Mouse (Mus musculus): ENCODE data around the gene E330017A01Rik. TPM values are rescaled to one million over a fixed set of nuclear protein-coding genes. Genes with fewer than 3 reads are reported as not detected.

The E330017A01Rik gene
- polyA plus RNA-seq, 1 experiment from 2014 or later = not detected

DNA sequence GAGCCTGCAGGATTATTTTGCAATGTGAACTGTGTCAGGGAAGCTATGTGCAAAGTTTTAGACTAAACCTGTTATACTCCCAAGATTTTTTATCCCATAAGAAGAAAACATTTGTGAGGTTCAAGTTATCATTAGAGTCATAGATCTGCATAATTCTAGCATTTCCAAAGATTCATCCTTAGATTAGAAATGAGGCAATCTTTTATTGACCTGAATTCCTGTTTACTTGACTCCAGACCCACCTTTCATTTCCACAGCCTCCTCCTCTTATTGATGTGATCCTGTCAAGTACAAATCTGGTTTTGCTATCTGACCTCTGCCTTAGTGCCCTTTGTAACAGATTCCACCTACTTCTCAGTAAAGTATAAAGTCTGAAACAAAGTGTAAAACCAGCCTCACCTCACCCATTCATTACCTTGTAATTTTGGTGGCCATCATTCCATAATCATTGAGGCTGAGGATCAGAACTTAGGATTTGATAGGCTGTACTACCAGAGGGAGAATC is 23.8 kb upstream of the E330017A01Rik start:
- ATAC-seq (ENCODE audit: insufficient number of reproducible peaks, insufficient read depth, low FRiP score, low TSS enrichment, low read depth) = no peak
- H3K4me1 ChIP-seq (replicated peaks) = no peaks in the 10 kb centered on the region
- H3K36me3 ChIP-seq = no peaks in the 10 kb centered on the region
- no peak overlapping the region for H3K4me2 ChIP-seq
- H3K9ac ChIP-seq (replicated peaks) = no peak overlapping the region
- H3K4me3 ChIP-seq (replicated peaks) = no peak overlapping the region
- H3K27me3 ChIP-seq = no peaks in the 10 kb centered on the region
- H3K27ac ChIP-seq = no peak overlapping the region
- no peaks in the 10 kb centered on the region for H3K9me3 ChIP-seq

GRCm38 (mm10) chr16:58661826-58662225 is 23.3 kb upstream of the E330017A01Rik start:
- H3K4me2 ChIP-seq = no peak overlapping the region
- WGBS = 75% methylated on average over 5 of the region's 5 CpGs
- H3K9me3 ChIP-seq = no peaks in the 10 kb centered on the region
- no peaks in the 10 kb centered on the region for H3K27me3 ChIP-seq
- no peaks in the 10 kb centered on the region for H3K4me1 ChIP-seq (replicated peaks)
- ATAC-seq (ENCODE audit: insufficient number of reproducible peaks, insufficient read depth, low FRiP score, low TSS enrichment, low read depth) = no peak; the same call in 1 of the 2 replicates
- H3K4me3 ChIP-seq (replicated peaks) = no peak overlapping the region
- no peak overlapping the region for H3K9ac ChIP-seq (replicated peaks)
- no peaks in the 10 kb centered on the region for H3K36me3 ChIP-seq
- H3K27ac ChIP-seq = no peak overlapping the region

- H3K4me1 ChIP-seq (replicated peaks) = no peaks in the 10 kb centered on the region
- H3K27ac ChIP-seq = no peak overlapping the region
- no peaks in the 10 kb centered on the region for H3K27me3 ChIP-seq
- 92% methylated on average over 6 of the region's 6 CpGs for WGBS
- no peak overlapping the region for H3K4me3 ChIP-seq (replicated peaks)
- H3K4me2 ChIP-seq = no peak overlapping the region
- H3K9me3 ChIP-seq = no peaks in the 10 kb centered on the region
- no peaks in the 10 kb centered on the region for H3K36me3 ChIP-seq
- H3K9ac ChIP-seq (replicated peaks) = no peak overlapping the region
- ATAC-seq (ENCODE audit: insufficient number of reproducible peaks, insufficient read depth, low FRiP score, low TSS enrichment, low read depth) = no peak
Measured at GRCm38 (mm10) chr16:58658668-58659067, 20.1 kb upstream of the E330017A01Rik start.

DNA sequence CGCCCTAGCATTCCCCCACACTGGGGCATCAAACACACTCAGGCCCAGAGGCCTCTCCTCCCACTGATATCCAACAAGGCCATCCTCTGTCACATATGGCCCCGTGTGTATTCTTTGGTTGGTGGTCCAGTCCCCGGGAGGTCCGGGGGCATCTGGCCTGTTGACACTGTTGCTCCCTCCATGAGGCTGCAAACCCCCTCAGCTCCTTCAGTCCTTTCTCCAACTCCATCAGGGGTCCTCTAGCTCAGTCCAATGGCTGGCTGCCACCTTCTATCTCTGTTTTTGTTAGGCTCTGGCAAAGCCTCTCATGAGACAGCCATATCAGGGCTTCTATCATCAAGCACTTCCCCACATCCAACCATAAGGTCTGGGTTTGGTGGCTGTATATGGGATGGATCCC is 18.0 kb upstream of the E330017A01Rik start:
- Histone ChIP-seq H3K27ac (no peak overlapping the region), H3K4me1 (replicated peaks) (no peaks in the 10 kb centered on the region), H3K9me3 (no peaks in the 10 kb centered on the region), H3K4me2 (no peak overlapping the region), H3K27me3 (no peaks in the 10 kb centered on the region), H3K9ac (replicated peaks) (no peak overlapping the region), H3K4me3 (replicated peaks) (no peak overlapping the region), H3K36me3 (no peaks in the 10 kb centered on the region)
- 83% methylated on average over 4 of the region's 4 CpGs for WGBS
- no peak for ATAC-seq (ENCODE audit: insufficient number of reproducible peaks, insufficient read depth, low FRiP score, low TSS enrichment, low read depth)

GRCm38 (mm10) chr16:58655751-58656150 is 17.2 kb upstream of the E330017A01Rik start:
- Histone ChIP-seq H3K4me2 (no peak overlapping the region), H3K9me3 (no peaks in the 10 kb centered on the region), H3K36me3 (no peaks in the 10 kb centered on the region), H3K4me1 (replicated peaks) (no peaks in the 10 kb centered on the region), H3K4me3 (replicated peaks) (no peak overlapping the region), H3K27ac (no peak overlapping the region), H3K9ac (replicated peaks) (no peak overlapping the region), H3K27me3 (no peaks in the 10 kb centered on the region)
- ATAC-seq (ENCODE audit: insufficient number of reproducible peaks, insufficient read depth, low FRiP score, low TSS enrichment, low read depth) = no peak

DNA sequence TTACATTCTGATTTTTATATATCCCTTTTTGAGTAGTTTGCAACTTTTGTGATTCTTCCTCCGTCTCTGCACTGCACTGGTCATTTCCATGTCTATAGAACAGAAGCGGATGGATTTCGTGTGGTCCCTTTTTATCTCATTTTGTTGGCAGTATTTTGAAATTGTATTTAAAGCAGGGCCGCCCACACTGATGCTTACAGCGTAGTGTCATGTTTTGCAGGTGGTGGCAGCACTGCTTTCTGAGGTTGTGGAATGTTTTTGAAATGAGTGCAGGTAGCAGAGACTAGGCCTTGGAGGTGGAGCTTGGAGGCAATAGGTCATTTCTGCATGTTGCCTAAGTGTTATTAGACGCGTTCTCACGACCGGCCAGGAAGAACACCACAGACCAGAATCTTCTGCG is 11.4 kb upstream of the E330017A01Rik start:
- no peak overlapping the region for H3K4me2 ChIP-seq
- H3K27me3 ChIP-seq = no peaks in the 10 kb centered on the region
- H3K9ac ChIP-seq (replicated peaks) = no peak overlapping the region
- no peak overlapping the region for H3K4me3 ChIP-seq (replicated peaks)
- 96% methylated on average over 10 of the region's 10 CpGs for WGBS
- ATAC-seq (ENCODE audit: insufficient number of reproducible peaks, insufficient read depth, low FRiP score, low TSS enrichment, low read depth) = no peak
- no peak overlapping the region for H3K27ac ChIP-seq
- no peaks in the 10 kb centered on the region for H3K9me3 ChIP-seq
- H3K4me1 ChIP-seq (replicated peaks) = no peaks in the 10 kb centered on the region
- H3K36me3 ChIP-seq = no peaks in the 10 kb centered on the region

- H3K27ac ChIP-seq = no peak overlapping the region
- H3K9ac ChIP-seq (replicated peaks) = no peak overlapping the region
- 69% methylated on average over 7 of the region's 7 CpGs for WGBS
Measured at GRCm38 (mm10) chr16:58638016-58638415, 523 bp downstream of the E330017A01Rik start.

DNA sequence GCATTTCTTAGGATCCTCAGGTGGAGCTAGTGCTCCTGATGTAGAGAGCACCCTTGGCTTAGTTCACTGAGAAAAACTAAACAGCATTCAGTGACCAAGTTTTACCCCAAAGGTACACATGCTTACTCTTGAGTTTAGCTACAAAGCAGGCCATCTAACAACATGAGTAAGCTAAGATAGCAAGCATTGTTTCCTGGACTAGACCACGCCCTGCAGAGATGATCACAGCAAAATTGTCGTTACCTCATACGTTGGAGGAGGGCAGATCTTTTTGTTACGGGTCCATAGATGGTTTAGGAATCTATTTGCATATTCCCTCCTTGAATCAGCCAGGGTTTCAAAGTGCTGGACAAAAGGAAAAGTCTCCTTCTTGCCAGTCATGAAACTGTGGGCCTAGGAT is 1.1 kb downstream of the E330017A01Rik start:
- WGBS = 90% methylated on average over 4 of the region's 4 CpGs
- Histone ChIP-seq H3K4me3 (replicated peaks) (no peak overlapping the region), H3K36me3 (no peaks in the 10 kb centered on the region), H3K27me3 (no peaks in the 10 kb centered on the region), H3K4me1 (replicated peaks) (0 out of 2 replicates have a peak, but pooled peaks cover 3% of the 10 kb centered on the region), H3K9ac (replicated peaks) (no peak overlapping the region), H3K9me3 (no peaks in the 10 kb centered on the region), H3K27ac (no peak overlapping the region), H3K4me2 (no peak overlapping the region)
- no peak for ATAC-seq (ENCODE audit: insufficient number of reproducible peaks, insufficient read depth, low FRiP score, low TSS enrichment, low read depth)

More at GRCm38 (mm10) chr16:58638016-58638415, 523 bp downstream of the E330017A01Rik start:
- no peaks in the 10 kb centered on the region for H3K27me3 ChIP-seq
- no peak for ATAC-seq (ENCODE audit: insufficient number of reproducible peaks, insufficient read depth, low FRiP score, low TSS enrichment, low read depth)
- H3K36me3 ChIP-seq = no peaks in the 10 kb centered on the region
- H3K9me3 ChIP-seq = no peaks in the 10 kb centered on the region
- 0 out of 2 replicates have a peak, but pooled peaks cover 3% of the 10 kb centered on the region for H3K4me1 ChIP-seq (replicated peaks)
- H3K4me3 ChIP-seq (replicated peaks) = no peak overlapping the region
- H3K4me2 ChIP-seq = no peak overlapping the region

DNA sequence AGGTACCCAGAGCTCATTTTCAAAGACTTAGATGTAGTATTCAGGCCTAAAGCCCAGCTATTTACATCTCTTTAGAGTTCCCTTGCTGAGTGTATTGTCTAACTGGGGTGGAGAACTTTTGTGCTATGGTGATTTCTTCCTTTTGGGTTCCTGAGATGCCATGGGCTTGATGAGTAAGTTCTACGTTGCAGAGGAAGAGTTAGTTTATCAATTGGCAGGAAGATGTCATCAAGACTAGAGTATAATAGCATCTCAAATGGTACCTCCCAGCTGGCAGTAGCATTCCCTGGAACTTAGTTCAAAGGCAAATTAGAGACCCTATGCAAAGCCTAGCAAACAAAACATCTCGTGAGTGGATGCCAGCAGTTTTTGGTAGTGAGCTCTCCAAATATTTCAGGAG is 2.7 kb downstream of the E330017A01Rik start:
- ATAC-seq (ENCODE audit: insufficient number of reproducible peaks, insufficient read depth, low FRiP score, low TSS enrichment, low read depth) = no peak
- H3K36me3 ChIP-seq = no peaks in the 10 kb centered on the region
- H3K9ac ChIP-seq (replicated peaks) = no peak overlapping the region
- H3K9me3 ChIP-seq = no peaks in the 10 kb centered on the region
- H3K27me3 ChIP-seq = no peaks in the 10 kb centered on the region
- no peak overlapping the region for H3K4me3 ChIP-seq (replicated peaks)
- WGBS = 58% methylated on average over 2 of the region's 2 CpGs
- H3K4me1 ChIP-seq (replicated peaks) = 0 out of 2 replicates have a peak, but pooled peaks cover 3% of the 10 kb centered on the region
- no peak overlapping the region for H3K27ac ChIP-seq
- H3K4me2 ChIP-seq = no peak overlapping the region

DNA sequence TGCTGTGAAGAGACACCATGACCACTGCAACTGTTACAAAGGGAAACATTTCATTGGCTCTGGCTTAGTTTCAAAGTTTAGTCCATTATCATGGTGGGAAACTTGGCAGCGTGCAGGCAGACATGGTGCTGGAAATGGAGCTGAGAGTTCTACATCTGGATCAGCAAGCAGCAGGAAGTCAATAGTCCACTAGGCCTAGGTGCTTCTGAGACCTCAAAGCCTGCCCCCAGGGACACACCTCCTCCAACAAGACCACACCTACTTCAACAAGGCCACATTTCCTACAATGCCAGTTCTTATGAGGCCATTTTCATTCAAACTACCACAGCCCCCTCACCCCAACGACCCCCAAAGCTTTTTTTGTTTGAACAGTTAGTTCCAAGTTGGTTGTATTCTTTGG is 8.8 kb downstream of the E330017A01Rik start:
- H3K27me3 ChIP-seq = no peaks in the 10 kb centered on the region
- 68% methylated on average over 2 of the region's 2 CpGs for WGBS
- ATAC-seq (ENCODE audit: insufficient number of reproducible peaks, insufficient read depth, low FRiP score, low TSS enrichment, low read depth) = no peak
- no peaks in the 10 kb centered on the region for H3K4me1 ChIP-seq (replicated peaks)
- no peaks in the 10 kb centered on the region for H3K9me3 ChIP-seq
- no peak overlapping the region for H3K9ac ChIP-seq (replicated peaks)
- H3K27ac ChIP-seq = no peak overlapping the region
- no peaks in the 10 kb centered on the region for H3K36me3 ChIP-seq
- H3K4me2 ChIP-seq = no peak overlapping the region
- H3K4me3 ChIP-seq (replicated peaks) = no peak overlapping the region

DNA sequence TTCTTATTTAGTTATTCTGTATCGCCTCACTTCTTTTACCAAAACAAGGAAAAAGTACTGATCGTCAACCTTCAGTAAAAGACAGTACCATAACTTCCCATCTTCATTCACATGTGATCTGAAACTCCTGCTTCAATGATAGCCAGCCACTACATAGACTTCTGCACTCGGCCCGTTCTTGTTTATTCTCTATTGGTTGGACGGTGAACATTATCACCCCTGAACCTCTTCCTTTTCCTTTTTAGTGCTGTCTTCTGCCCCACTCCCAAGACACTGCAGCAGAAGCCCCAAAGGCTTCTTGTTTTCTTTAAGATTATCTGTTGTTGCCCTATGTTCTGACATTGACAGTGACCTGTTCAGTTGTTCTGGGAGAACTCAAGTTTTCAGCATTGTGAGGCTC is 9.6 kb downstream of the E330017A01Rik start:
- Histone ChIP-seq H3K4me3 (replicated peaks) (no peak overlapping the region), H3K27me3 (no peaks in the 10 kb centered on the region), H3K9ac (replicated peaks) (no peak overlapping the region), H3K36me3 (no peaks in the 10 kb centered on the region), H3K9me3 (no peaks in the 10 kb centered on the region), H3K4me2 (no peak overlapping the region), H3K27ac (no peak overlapping the region), H3K4me1 (replicated peaks) (no peaks in the 10 kb centered on the region)
- 89% methylated on average over 5 of the region's 5 CpGs for WGBS
- ATAC-seq (ENCODE audit: insufficient number of reproducible peaks, insufficient read depth, low FRiP score, low TSS enrichment, low read depth) = no peak

DNA sequence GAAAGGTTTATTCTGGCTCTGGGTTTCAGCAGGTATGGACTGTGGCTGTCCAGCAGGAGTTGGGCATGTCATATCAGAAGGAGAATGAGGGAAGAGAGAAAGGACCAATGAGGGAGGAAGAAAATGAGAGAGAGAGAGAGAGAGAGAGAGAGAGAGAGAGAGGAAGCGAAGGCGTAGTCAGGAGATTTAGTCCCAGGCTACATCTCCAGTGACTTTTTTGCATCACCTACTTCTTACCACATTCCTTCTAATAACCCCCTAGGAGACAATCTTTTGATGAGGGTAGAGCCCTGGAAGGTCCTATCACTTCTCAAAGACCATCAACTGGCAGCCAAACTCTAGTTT is 10.2 kb downstream of the E330017A01Rik start:
- no peak for ATAC-seq (ENCODE audit: insufficient number of reproducible peaks, insufficient read depth, low FRiP score, low TSS enrichment, low read depth)

More for the DNA sequence above, 10.2 kb downstream of the E330017A01Rik start:
- Histone ChIP-seq H3K4me3 (replicated peaks) (no peak overlapping the region), H3K27me3 (no peaks in the 10 kb centered on the region), H3K9ac (replicated peaks) (no peak overlapping the region), H3K9me3 (no peaks in the 10 kb centered on the region), H3K4me2 (no peak overlapping the region), H3K27ac (no peak overlapping the region), H3K4me1 (replicated peaks) (no peaks in the 10 kb centered on the region), H3K36me3 (no peaks in the 10 kb centered on the region)
- WGBS = 92% methylated on average over 2 of the region's 2 CpGs

Measured in limb, embryonic 12.5 days (tissue).